Mouse (Mus musculus): ENCODE results near the gene Acod1. TPM values are rescaled to one million over a fixed set of nuclear protein-coding genes. Genes with fewer than 3 reads are reported as not detected.

Gene Acod1
- polyA plus RNA-seq, 1 experiment, result 0.11 TPM

GRCm38 (mm10) chr14:103087846-103088245, 41.1 kb downstream of the Acod1 start:
- no peak for TF ChIP-seq GATA1 (IDR thresholded peaks at IDR 0.05; ENCODE audit: low read length)

DNA sequence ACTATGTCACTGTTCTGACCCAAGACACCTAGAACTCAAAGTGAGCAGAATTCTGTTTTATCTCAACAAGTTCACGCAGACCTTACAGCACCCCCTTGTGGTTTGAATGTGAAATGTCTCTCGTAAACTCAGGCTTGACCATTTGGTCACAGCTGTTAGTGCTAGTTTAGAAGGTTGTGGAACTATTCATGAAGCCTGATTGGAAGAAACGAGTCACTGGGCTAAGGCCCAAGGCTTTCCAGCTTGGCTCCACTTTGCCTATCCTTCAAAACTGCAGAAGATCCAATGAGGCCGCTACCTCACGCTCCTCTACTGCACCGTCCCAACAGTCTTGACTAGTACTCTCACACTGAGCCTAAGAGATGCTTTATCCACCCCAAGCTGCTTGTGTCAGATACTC, 41.8 kb downstream of the Acod1 start:
- TF ChIP-seq GATA1 (IDR thresholded peaks at IDR 0.05; ENCODE audit: low read length), result no peak

- TF ChIP-seq GATA1 (IDR thresholded peaks at IDR 0.05; ENCODE audit: low read length), result no peak
Measured at GRCm38 (mm10) chr14:103093236-103093635, 46.5 kb downstream of the Acod1 start.

- TF ChIP-seq GATA1 (IDR thresholded peaks at IDR 0.05; ENCODE audit: low read length), result peak; percentile 39
Measured at GRCm38 (mm10) chr14:103093670-103094069, 46.9 kb downstream of the Acod1 start.

GRCm38 (mm10) chr14:103095036-103095435, 48.3 kb downstream of the Acod1 start:
- TF ChIP-seq GATA1 (IDR thresholded peaks at IDR 0.05; ENCODE audit: low read length), result no peak

DNA sequence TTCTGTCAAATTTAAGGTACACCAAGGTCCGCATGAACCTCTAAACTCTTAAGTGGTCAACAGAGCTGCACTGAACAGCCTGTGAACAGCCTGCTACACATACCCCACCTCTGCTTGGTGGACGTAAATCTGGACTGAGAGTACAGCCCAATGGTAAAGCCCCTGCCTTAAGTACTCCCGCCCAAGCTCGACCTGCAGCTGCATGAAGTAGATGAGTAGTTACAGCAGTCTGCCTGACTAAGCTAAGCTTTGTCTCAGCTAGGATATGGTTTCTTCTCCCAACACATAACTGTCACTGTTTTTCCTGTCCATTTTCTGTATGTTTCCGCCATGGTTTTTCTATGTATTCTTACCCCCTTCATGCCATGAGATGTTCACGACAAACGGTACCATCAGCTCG, 49.0 kb downstream of the Acod1 start:
- TF ChIP-seq GATA1 (IDR thresholded peaks at IDR 0.05; ENCODE audit: low read length), result no peak

- TF ChIP-seq GATA1 (IDR thresholded peaks at IDR 0.05; ENCODE audit: low read length), result no peak
Measured at GRCm38 (mm10) chr14:103096621-103097020, 49.8 kb downstream of the Acod1 start.

DNA sequence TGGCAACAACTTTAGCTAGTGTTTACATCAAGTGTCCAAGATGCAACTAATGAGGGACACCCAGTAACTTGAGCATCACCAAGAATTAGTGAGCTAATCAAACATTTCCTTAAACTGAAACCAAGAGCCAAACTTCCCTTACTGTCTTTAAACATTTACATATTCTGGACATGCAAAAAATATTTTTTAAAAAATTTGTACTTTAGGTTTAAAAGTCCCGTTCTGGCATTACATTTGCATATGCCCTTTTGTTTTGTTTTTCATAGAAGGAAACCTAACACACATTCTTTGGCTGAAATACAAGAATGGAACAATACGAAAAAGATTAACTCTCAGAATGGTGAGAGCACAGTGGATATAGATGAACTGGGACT, 51.4 kb downstream of the Acod1 start:
- TF ChIP-seq GATA1 (IDR thresholded peaks at IDR 0.05; ENCODE audit: low read length), result no peak

GRCm38 (mm10) chr14:103098587-103099235, 51.9 kb downstream of the Acod1 start:
- TF ChIP-seq GATA1 (IDR thresholded peaks at IDR 0.05; ENCODE audit: low read length), result no peak

- no peak for TF ChIP-seq GATA1 (IDR thresholded peaks at IDR 0.05; ENCODE audit: low read length)
Measured at GRCm38 (mm10) chr14:103099238-103099933, 52.6 kb downstream of the Acod1 start, which contains the start of gene Fbxl3. Gene Fbxl3 (minus strand): TSS chr14:103099566.

DNA sequence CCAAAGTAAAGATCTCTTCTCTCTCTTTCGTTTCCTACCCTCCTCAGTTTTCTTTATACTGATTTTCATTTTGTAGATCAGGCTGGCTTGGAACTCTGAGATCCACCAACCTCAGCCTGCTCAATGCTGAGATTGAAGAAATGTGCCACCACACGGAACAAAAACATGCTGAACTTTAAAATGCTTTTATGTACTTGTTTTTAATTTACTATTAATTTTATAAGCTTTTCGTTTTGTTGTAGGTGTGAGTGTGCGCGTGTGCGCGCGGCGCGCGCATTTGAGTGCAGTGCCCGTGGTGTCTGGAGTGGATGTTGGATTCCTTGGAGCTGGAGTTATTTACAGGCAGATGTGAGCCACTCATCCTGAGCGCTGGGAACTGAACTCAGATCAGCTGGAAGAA, 53.5 kb downstream of the Acod1 start:
- no peak for TF ChIP-seq GATA1 (IDR thresholded peaks at IDR 0.05; ENCODE audit: low read length)

- no peak for TF ChIP-seq GATA1 (IDR thresholded peaks at IDR 0.05; ENCODE audit: low read length)
Measured at GRCm38 (mm10) chr14:103101171-103101570, 54.4 kb downstream of the Acod1 start.

DNA sequence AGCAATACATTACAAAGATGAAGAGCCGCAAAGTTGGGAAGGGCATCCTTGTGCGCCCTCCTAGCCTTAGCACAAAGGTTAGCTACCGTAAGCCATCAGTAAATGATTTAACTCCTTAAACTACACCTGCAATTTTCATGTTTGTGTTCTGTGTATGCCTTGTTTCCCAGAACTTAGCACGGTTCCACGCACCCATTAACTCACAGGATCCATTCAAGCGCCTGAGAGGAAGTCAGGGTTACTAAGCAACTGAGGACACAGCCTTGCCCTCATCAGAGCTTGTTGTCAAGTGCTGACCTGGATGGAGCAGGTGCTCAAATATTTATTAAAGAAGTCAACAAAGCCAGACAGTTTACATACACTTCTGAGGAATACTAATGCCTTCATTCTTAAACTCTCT, 55.5 kb downstream of the Acod1 start:
- no peak for TF ChIP-seq GATA1 (IDR thresholded peaks at IDR 0.05; ENCODE audit: low read length)

GRCm38 (mm10) chr14:103102731-103103335, 56.1 kb downstream of the Acod1 start:
- TF ChIP-seq GATA1 (IDR thresholded peaks at IDR 0.05; ENCODE audit: low read length), result no peak

Other genes starting within 250 kb of the Acod1 start
- not detected in 2 replicates for gene Kctd12, start 64.3 kb upstream of the Acod1 start, polyA plus RNA-seq (2012)
- gene Cln5, start 23.2 kb downstream of the Acod1 start, polyA plus RNA-seq (2012), result 11.4 and 15.7 TPM in 2 replicates
- gene Fbxl3, start 52.6 kb downstream of the Acod1 start, polyA plus RNA-seq (2012), result 18.4 and 21.3 TPM in 2 replicates

Data from G1E-ER4 (cell line).